Mouse (Mus musculus) liver, embryonic 11.5 days (tissue): ENCODE data around the gene Umod. TPM values are rescaled to one million over a fixed set of nuclear protein-coding genes. Genes with fewer than 3 reads are reported as not detected.

Experiments
- polyA plus RNA-seq: library from polyadenylated mRNA; unstranded; fragments of >200 nt; fragmentation: Nextera tagmentation; extraction: Ambion mirVana; gene quantifications from 2 replicates; pipeline ENCODE4 v1.2.1, GENCODE M21; 2014

The Umod gene
- polyA plus RNA-seq, 1 experiment from 2014 or later, result not detected

Other genes starting within 250 kb of the Umod start
- gene Gp2, start 20.0 kb downstream of the Umod start, polyA plus RNA-seq, result not detected in 2 replicates
- not detected in 2 replicates for gene Acsm5, start 40.2 kb upstream of the Umod start, polyA plus RNA-seq
- gene Pdilt, start 44.2 kb upstream of the Umod start, polyA plus RNA-seq, result not detected in 2 replicates
- gene Acsm2, start 75.1 kb upstream of the Umod start, polyA plus RNA-seq, result not detected in 2 replicates
- gene Acsm1, start 127.7 kb upstream of the Umod start, polyA plus RNA-seq, result not detected in 2 replicates
- not detected in 2 replicates for gene Acsm4, start 210.7 kb upstream of the Umod start, polyA plus RNA-seq
- gene Thumpd1, start 241.5 kb upstream of the Umod start, polyA plus RNA-seq, result 88.1 and 94.4 TPM in 2 replicates